Mouse (Mus musculus) lung, postnatal 25 days (tissue): ENCODE results near the gene Cd200.

Experiments
- DNase-seq: peaks from one replicate; pipeline ENCODE4 v3.0.0; 2022; ENCODE audit warnings: low spot score

The Cd200 gene

GRCm38 (mm10) chr16:45334376-45334765 is 74.5 kb downstream of the Cd200 start:
- DNase-seq = no peak

GRCm38 (mm10) chr16:45333678-45334375 is 75.0 kb downstream of the Cd200 start:
- no peak for DNase-seq

- no peak for DNase-seq
Observed at GRCm38 (mm10) chr16:45332591-45332990, 76.3 kb downstream of the Cd200 start.
